Mouse (Mus musculus): ENCODE measurements at regions not wholly inside any gene's neighbourhood (a gene's known extent, or its start where the extent isn't known, plus 50 kb on each side); places are given as distances from the start of the nearest gene placed in this dataset.

GRCm38 (mm10) chr6:147686927-147687326 lies 211.3 kb downstream of the Ccdc91 start:
- TF ChIP-seq CTCF (conservative IDR thresholded peaks at IDR 0.05): peak; percentile 34
- H3K4me3 ChIP-seq: no peak overlapping the region
- no peak for DNase-seq (ENCODE audit: low spot score in 2 of 2)
- H3K27ac ChIP-seq: no peak overlapping the region

GRCm38 (mm10) chr6:147698255-147698654 lies 222.6 kb downstream of the Ccdc91 start:
- no peak overlapping the region for H3K4me3 ChIP-seq
- no peak for TF ChIP-seq CTCF (conservative IDR thresholded peaks at IDR 0.05)

GRCm38 (mm10) chr6:147699449-147699848 lies 223.8 kb downstream of the Ccdc91 start:
- no peak for TF ChIP-seq CTCF (conservative IDR thresholded peaks at IDR 0.05)
- Histone ChIP-seq H3K27ac (no peak overlapping the region), H3K4me3 (no peak overlapping the region)
- no peak for DNase-seq (ENCODE audit: low spot score in 2 of 2)

More at GRCm38 (mm10) chr6:147698255-147698654, 222.6 kb downstream of the Ccdc91 start:
- DNase-seq (ENCODE audit: low spot score in 2 of 2): no peak
- H3K27ac ChIP-seq: no peak overlapping the region

- 0 out of 2 replicates have a peak, but pooled peaks have one; percentile 13 for TF ChIP-seq CTCF (conservative IDR thresholded peaks at IDR 0.05)
- Histone ChIP-seq H3K4me3 (no peak overlapping the region), H3K27ac (no peak overlapping the region)
- DNase-seq (ENCODE audit: low spot score in 2 of 2): no peak
Measured at GRCm38 (mm10) chr6:147700629-147701028, 225.0 kb downstream of the Ccdc91 start.

GRCm38 (mm10) chr6:147701956-147702355 lies 226.3 kb downstream of the Ccdc91 start:
- Histone ChIP-seq H3K27ac (no peak overlapping the region), H3K4me3 (no peak overlapping the region)
- no peak for DNase-seq (ENCODE audit: low spot score in 2 of 2)
- TF ChIP-seq CTCF (conservative IDR thresholded peaks at IDR 0.05): no peak

- no peak for DNase-seq (ENCODE audit: low spot score in 2 of 2)
- Histone ChIP-seq H3K27ac (no peak overlapping the region), H3K4me3 (no peak overlapping the region)
- TF ChIP-seq CTCF (conservative IDR thresholded peaks at IDR 0.05): no peak
Measured at GRCm38 (mm10) chr6:147704297-147704696, 228.7 kb downstream of the Ccdc91 start.

- H3K27ac ChIP-seq: no peak overlapping the region
- H3K4me3 ChIP-seq: no peak overlapping the region
- no peak for TF ChIP-seq CTCF (conservative IDR thresholded peaks at IDR 0.05)
- no peak for DNase-seq (ENCODE audit: low spot score in 2 of 2)
Measured at GRCm38 (mm10) chr6:147705936-147706335, 230.3 kb downstream of the Ccdc91 start.

- DNase-seq (ENCODE audit: low spot score in 2 of 2): no peak
- Histone ChIP-seq H3K4me3 (no peak overlapping the region), H3K27ac (no peak overlapping the region)
- no peak for TF ChIP-seq CTCF (conservative IDR thresholded peaks at IDR 0.05)
Measured at GRCm38 (mm10) chr6:147706741-147707140, 231.1 kb downstream of the Ccdc91 start.

- TF ChIP-seq CTCF (conservative IDR thresholded peaks at IDR 0.05): peak; percentile 40
- H3K4me3 ChIP-seq: peak overlapping the region; percentile 44
- peak overlapping the region; percentile 83 for H3K27ac ChIP-seq
- DNase-seq (ENCODE audit: low spot score in 2 of 2): peak; percentile 21 to 44
Measured at GRCm38 (mm10) chr6:147718052-147718712, 242.6 kb downstream of the Ccdc91 start.

GRCm38 (mm10) chr6:147718713-147719490 lies 243.3 kb downstream of the Ccdc91 start:
- TF ChIP-seq CTCF (conservative IDR thresholded peaks at IDR 0.05): no peak
- H3K27ac ChIP-seq: peak overlapping the region; percentile 83; the same call in 1 of the 2 replicates
- DNase-seq (ENCODE audit: low spot score in 2 of 2): no peak
- peak overlapping the region; percentile 44; the same call in 1 of the 2 replicates for H3K4me3 ChIP-seq

- no peak overlapping the region for H3K27ac ChIP-seq
- no peak for TF ChIP-seq CTCF (conservative IDR thresholded peaks at IDR 0.05)
- no peak for DNase-seq (ENCODE audit: low spot score in 2 of 2)
- H3K4me3 ChIP-seq: no peak overlapping the region
Measured at GRCm38 (mm10) chr6:147719539-147719938, 243.9 kb downstream of the Ccdc91 start.

GRCm38 (mm10) chr6:147723336-147723735 lies 247.7 kb downstream of the Ccdc91 start:
- no peak overlapping the region for H3K4me3 ChIP-seq
- TF ChIP-seq CTCF (conservative IDR thresholded peaks at IDR 0.05): no peak
- H3K27ac ChIP-seq: no peak overlapping the region
- no peak for DNase-seq (ENCODE audit: low spot score in 2 of 2)

- no peak for TF ChIP-seq CTCF (conservative IDR thresholded peaks at IDR 0.05)
- no peak overlapping the region for H3K27ac ChIP-seq
- DNase-seq (ENCODE audit: low spot score in 2 of 2): no peak
- no peak overlapping the region for H3K4me3 ChIP-seq
Measured at GRCm38 (mm10) chr6:147726987-147727386, 251.4 kb downstream of the Ccdc91 start.
